Mouse (Mus musculus): Measurements from ENCODE around the gene Jarid2. TPM values are rescaled to one million over a fixed set of nuclear protein-coding genes. Genes with fewer than 3 reads are reported as not detected.

The Jarid2 gene
- total RNA-seq, 2 experiments from 2014 or later = 45.2 to 53.1 TPM

- peak; percentile 100 for DNase-seq
Measured at GRCm38 (mm10) chr13:44730146-44730864, 1.0 kb downstream of the Jarid2 start.

GRCm38 (mm10) chr13:44730939-44731551 is 1.8 kb downstream of the Jarid2 start:
- peak; percentile 88 for DNase-seq

- DNase-seq = no peak
Measured at GRCm38 (mm10) chr13:44731727-44732441, 2.6 kb downstream of the Jarid2 start.

- DNase-seq = no peak
Measured at GRCm38 (mm10) chr13:44732442-44732974, 3.2 kb downstream of the Jarid2 start.

- DNase-seq = no peak
Measured at GRCm38 (mm10) chr13:44733036-44733372, 3.7 kb downstream of the Jarid2 start.

GRCm38 (mm10) chr13:44733373-44734111 is 4.3 kb downstream of the Jarid2 start:
- DNase-seq = peak; percentile 93

GRCm38 (mm10) chr13:44734441-44734840 is 5.2 kb downstream of the Jarid2 start:
- no peak for DNase-seq

- no peak for DNase-seq
Measured at GRCm38 (mm10) chr13:44735088-44735690, 5.9 kb downstream of the Jarid2 start.

- no peak for DNase-seq
Measured at GRCm38 (mm10) chr13:44737297-44737696, 8.0 kb downstream of the Jarid2 start.

- no peak for DNase-seq
Measured at GRCm38 (mm10) chr13:44751780-44752179, 22.5 kb downstream of the Jarid2 start.

- DNase-seq = no peak
Measured at GRCm38 (mm10) chr13:44753206-44753605, 23.9 kb downstream of the Jarid2 start.

- DNase-seq = no peak
Measured at GRCm38 (mm10) chr13:44755434-44755833, 26.2 kb downstream of the Jarid2 start.

GRCm38 (mm10) chr13:44758750-44759149 is 29.5 kb downstream of the Jarid2 start:
- DNase-seq = no peak

- DNase-seq = no peak
Measured at GRCm38 (mm10) chr13:44760761-44761160, 31.5 kb downstream of the Jarid2 start.

GRCm38 (mm10) chr13:44763068-44763467 is 33.8 kb downstream of the Jarid2 start:
- DNase-seq = no peak

- DNase-seq = no peak
Measured at GRCm38 (mm10) chr13:44767751-44768150, 38.5 kb downstream of the Jarid2 start.

- no peak for DNase-seq
Measured at GRCm38 (mm10) chr13:44770808-44771605, 41.7 kb downstream of the Jarid2 start.

- no peak for DNase-seq
Measured at GRCm38 (mm10) chr13:44772816-44773215, 43.5 kb downstream of the Jarid2 start.

GRCm38 (mm10) chr13:44774351-44774750 is 45.1 kb downstream of the Jarid2 start:
- no peak for DNase-seq

- no peak for DNase-seq
Measured at GRCm38 (mm10) chr13:44775396-44775795, 46.1 kb downstream of the Jarid2 start.

GRCm38 (mm10) chr13:44780506-44780905 is 51.2 kb downstream of the Jarid2 start:
- no peak for DNase-seq
